Mouse (Mus musculus) brain, embryonic 18.5 days (tissue): ENCODE measurements around the gene Slc1a5.

Experiments
- DNase-seq: peaks from one replicate; pipeline ENCODE4 v3.0.0-alpha.2; 2012; ENCODE audit warnings: low read depth, low spot score

The Slc1a5 gene

DNA sequence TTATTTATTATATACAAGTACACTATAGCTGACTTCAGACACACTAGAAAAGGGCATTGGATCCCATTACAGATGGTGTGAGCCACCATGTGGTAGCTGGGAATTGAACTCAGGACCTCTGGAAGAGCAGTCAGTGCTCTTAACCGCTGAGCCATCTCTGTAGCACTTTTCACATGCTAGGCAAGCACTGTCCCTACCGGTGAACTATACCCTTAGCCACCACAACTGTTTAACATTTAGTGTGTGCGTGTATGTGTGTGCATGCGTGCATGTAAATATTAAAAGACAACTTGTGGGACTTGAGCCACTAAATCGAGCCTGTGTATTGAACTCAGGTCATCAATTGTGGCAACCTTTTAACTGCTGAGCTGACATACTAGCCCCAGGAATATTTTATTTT is 65.6 kb downstream of the Slc1a5 start:
- DNase-seq: no peak

DNA sequence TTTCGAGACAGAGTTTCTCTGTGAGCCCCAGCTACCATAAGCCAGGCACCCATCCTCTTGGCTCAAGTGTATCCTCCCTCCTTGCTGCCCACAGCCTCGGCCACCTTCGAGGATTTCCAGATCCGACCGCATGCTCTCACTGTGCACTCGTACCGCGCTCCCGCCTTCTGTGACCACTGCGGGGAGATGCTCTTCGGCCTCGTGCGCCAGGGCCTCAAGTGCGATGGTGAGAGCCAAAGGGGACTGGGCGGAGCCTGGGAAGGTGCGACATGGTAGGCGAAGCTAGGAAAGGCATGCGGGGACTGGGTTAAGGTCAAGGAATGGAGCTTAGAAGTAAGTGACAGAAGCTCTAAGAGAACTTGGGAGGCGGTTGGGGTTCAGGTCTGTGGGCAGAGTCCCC is 66.4 kb downstream of the Slc1a5 start:
- DNase-seq: no peak
